Mouse (Mus musculus) embryonic facial prominence, embryonic 14.5 days (tissue): Measurements from ENCODE around the gene Hgf. TPM values are rescaled to one million over a fixed set of nuclear protein-coding genes. Genes with fewer than 3 reads are reported as not detected.

Source experiments
- ATAC-seq: fragments of 200-750 bp; cut with Nextera tagmentation; 2 replicates; pipeline ENCODE4 v1.8.0; 2017; ENCODE audit warnings: low read depth, moderate number of reproducible peaks, moderate TSS enrichment
- DNase-seq: peaks from one replicate; pipeline ENCODE4 v3.0.0-alpha.2; 2015; ENCODE audit warnings: low spot score
- H3K27ac ChIP-seq: fragments of 300-500 bp; sonication (generic); replicated peaks from 2 replicates; pipeline ENCODE4 v1.5.1; 2014; ENCODE audit warnings: low read depth, mild to moderate bottlenecking, low read length, moderate library complexity
- H3K27me3 ChIP-seq: fragments of 300-500 bp; sonication (generic); replicated peaks from 2 replicates; pipeline ENCODE4 v1.6.1; 2014; ENCODE audit warnings: low read length; ENCODE audit not compliant: control insufficient read depth, insufficient read depth
- H3K36me3 ChIP-seq: fragments of 300-500 bp; sonication (generic); 2 replicates; pipeline ENCODE4 v1.6.1; 2014; ENCODE audit warnings: low read length, mixed read lengths; ENCODE audit not compliant: control insufficient read depth, insufficient read depth
- H3K4me1 ChIP-seq: fragments of 300-500 bp; sonication (generic); 2 replicates; pipeline ENCODE4 v1.6.1; 2014; ENCODE audit warnings: antibody characterized with exemption, low read length; ENCODE audit not compliant: control insufficient read depth, insufficient read depth
- H3K4me2 ChIP-seq: fragments of 300-500 bp; sonication (generic); 2 replicates; pipeline ENCODE4 v1.6.1; 2014; ENCODE audit warnings: low read depth, mild to moderate bottlenecking, low read length, moderate library complexity, mixed read lengths
- H3K4me3 ChIP-seq: fragments of 300-500 bp; sonication (generic); 2 replicates; pipeline ENCODE4 v1.5.1; 2014; ENCODE audit warnings: low read depth, mild to moderate bottlenecking, low read length
- H3K9ac ChIP-seq: fragments of 300-500 bp; sonication (generic); 2 replicates; pipeline ENCODE4 v1.6.1; 2014; ENCODE audit warnings: low read depth, mild to moderate bottlenecking, low read length, moderate library complexity, mixed read lengths
- H3K9me3 ChIP-seq: fragments of 300-500 bp; sonication (generic); 2 replicates; pipeline ENCODE4 v1.6.1; 2016; ENCODE audit warnings: low read length; ENCODE audit not compliant: control insufficient read depth
- WGBS: fragments of 180-500 bp; shearing (Covaris S2); extraction: QIAGEN DNeasy Blood & Tissue Kit; methylation state at CpG from one replicate; pipeline ENCODE4 v1.1.7; 2014; 5-methylcytosine and 5-hydroxymethylcytosine counted together
- polyA plus RNA-seq: library from polyadenylated mRNA; unstranded; fragments of >200 nt; fragmentation: Nextera tagmentation; extraction: Ambion mirVana; gene quantifications from 2 replicates; pipeline ENCODE4 v1.2.1, GENCODE M21; 2014

Hgf gene
- polyA plus RNA-seq, 1 experiment from 2014 or later: 4.3 TPM

DNA sequence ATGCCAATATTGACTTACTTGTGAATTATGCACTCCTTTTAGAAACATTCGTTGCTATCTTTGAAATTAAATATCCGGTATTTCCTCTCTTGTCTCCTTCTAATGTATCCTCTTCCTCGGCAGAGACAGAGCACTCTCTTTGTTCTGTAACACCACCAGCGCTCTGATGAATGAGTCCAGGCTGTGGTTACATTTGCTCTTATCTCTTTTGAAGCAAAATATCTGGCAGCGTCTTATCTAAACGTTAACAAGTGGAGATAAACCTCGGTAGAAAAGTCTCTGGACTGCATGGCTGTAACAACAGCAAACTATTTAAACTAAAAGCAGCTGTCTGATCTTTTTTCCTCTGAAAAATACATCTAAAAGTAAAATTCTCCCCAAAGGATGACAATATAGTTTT is 100.7 kb downstream of the Hgf start:
- Histone ChIP-seq H3K9me3 (no peaks in the 10 kb centered on the region), H3K36me3 (no peaks in the 10 kb centered on the region), H3K27ac (no peak overlapping the region), H3K4me3 (no peak overlapping the region), H3K27me3 (no peaks in the 10 kb centered on the region), H3K4me2 (no peak overlapping the region), H3K4me1 (no peaks in the 10 kb centered on the region), H3K9ac (no peak overlapping the region)
- 36% methylated on average over 7 of the region's 7 CpGs for WGBS
- DNase-seq: peak; percentile 53
- ATAC-seq: no peak

Other genes starting within 250 kb of the Hgf start
- 0.07 and 0.58 TPM in 2 replicates for gene Gm28710, start 238.3 kb downstream of the Hgf start, polyA plus RNA-seq